Mouse (Mus musculus) limb, embryonic 13.5 days (tissue): Measurements from ENCODE around the gene Lhpp. TPM values are rescaled to one million over a fixed set of nuclear protein-coding genes. Genes with fewer than 3 reads are reported as not detected.
A peak's percentile ranks its signal among the peaks of the same experiment; 100 is the strongest.

Experiments
- ATAC-seq: fragments of 200-750 bp; cut with Nextera tagmentation; 2 replicates; pipeline ENCODE4 v1.8.0; 2017; ENCODE audit warnings: low read depth, moderate number of reproducible peaks, moderate TSS enrichment; ENCODE audit not compliant: low FRiP score
- H3K27ac ChIP-seq: fragments of 300-500 bp; sonication (generic); 2 replicates; pipeline ENCODE4 v1.5.1; 2015; ENCODE audit warnings: inconsistent platforms, mild to moderate bottlenecking, moderate library complexity
- H3K27me3 ChIP-seq: fragments of 300-500 bp; sonication (generic); 2 replicates; pipeline ENCODE4 v1.6.1; 2015; ENCODE audit warnings: mild to moderate bottlenecking, inconsistent platforms
- H3K36me3 ChIP-seq: fragments of 300-500 bp; sonication (generic); 2 replicates; pipeline ENCODE4 v1.6.1; 2015; ENCODE audit warnings: inconsistent platforms, mild to moderate bottlenecking, moderate library complexity
- H3K4me1 ChIP-seq: fragments of 300-500 bp; sonication (generic); 2 replicates; pipeline ENCODE4 v1.6.1; 2015; ENCODE audit warnings: inconsistent platforms
- H3K4me2 ChIP-seq: fragments of 300-500 bp; sonication (generic); replicated peaks from 2 replicates; pipeline ENCODE4 v1.6.1; 2015; ENCODE audit warnings: inconsistent platforms, mild to moderate bottlenecking, moderate library complexity
- H3K4me3 ChIP-seq: fragments of 300-500 bp; sonication (generic); 2 replicates; pipeline ENCODE4 v1.5.1; 2015; ENCODE audit warnings: moderate library complexity, mild to moderate bottlenecking, inconsistent platforms
- H3K9ac ChIP-seq: fragments of 300-500 bp; sonication (generic); 2 replicates; pipeline ENCODE4 v1.6.1; 2015; ENCODE audit warnings: mild to moderate bottlenecking, inconsistent platforms
- H3K9me3 ChIP-seq: fragments of 300-500 bp; sonication (generic); 2 replicates; pipeline ENCODE4 v1.6.1; 2016; ENCODE audit warnings: inconsistent platforms
- WGBS: fragments of 180-500 bp; shearing (Covaris S2); methylation state at CpG from one replicate; pipeline ENCODE4 v1.1.7; 2015; 5-methylcytosine and 5-hydroxymethylcytosine counted together
- polyA plus RNA-seq: library from polyadenylated mRNA; unstranded; fragments of >200 nt; fragmentation: Nextera tagmentation; extraction: Ambion mirVana; gene quantifications from 2 replicates; pipeline ENCODE4 v1.2.1, GENCODE M21; 2015

The Lhpp gene
- polyA plus RNA-seq, 1 experiment from 2014 or later: 22.6 TPM

DNA sequence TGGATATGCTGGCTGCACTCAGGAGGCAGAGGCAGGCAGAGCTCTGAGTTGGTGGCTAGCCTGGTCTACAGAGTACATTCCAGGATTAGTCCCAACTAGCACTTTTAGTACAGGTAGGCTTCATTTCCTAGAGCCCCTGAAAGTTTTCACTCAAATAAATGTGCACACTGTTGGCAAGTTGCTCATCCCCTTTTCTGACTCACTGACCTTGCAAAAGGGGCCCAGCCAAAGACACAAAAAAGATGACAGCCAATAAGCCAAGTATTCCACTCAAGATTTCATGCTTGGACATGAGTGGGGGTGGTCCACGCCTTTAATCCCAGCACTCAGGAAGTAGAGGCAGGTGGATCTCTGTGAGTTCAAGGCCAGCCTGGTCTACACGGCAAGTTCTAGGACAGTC lies 29.0 kb upstream of the Lhpp start:
- Histone ChIP-seq H3K9ac (no peak overlapping the region), H3K36me3 (no peaks in the 10 kb centered on the region), H3K4me3 (no peak overlapping the region), H3K27ac (no peak overlapping the region), H3K4me1 (peaks cover 6% of the 10 kb centered on the region; the same call in 1 of the 2 replicates), H3K4me2 (no peak overlapping the region), H3K27me3 (no peaks in the 10 kb centered on the region), H3K9me3 (no peaks in the 10 kb centered on the region)
- no peak for ATAC-seq
- 93% methylated on average over 2 of the region's 2 CpGs for WGBS

GRCm38 (mm10) chr7:132585695-132586491 lies 24.5 kb upstream of the Lhpp start:
- ATAC-seq: no peak
- Histone ChIP-seq H3K4me3 (no peak overlapping the region), H3K4me2 (no peak overlapping the region), H3K27ac (no peak overlapping the region), H3K4me1 (no peaks in the 10 kb centered on the region), H3K27me3 (no peaks in the 10 kb centered on the region), H3K36me3 (no peaks in the 10 kb centered on the region), H3K9me3 (no peaks in the 10 kb centered on the region), H3K9ac (no peak overlapping the region)
- 62% methylated on average over 3 of the region's 3 CpGs for WGBS

DNA sequence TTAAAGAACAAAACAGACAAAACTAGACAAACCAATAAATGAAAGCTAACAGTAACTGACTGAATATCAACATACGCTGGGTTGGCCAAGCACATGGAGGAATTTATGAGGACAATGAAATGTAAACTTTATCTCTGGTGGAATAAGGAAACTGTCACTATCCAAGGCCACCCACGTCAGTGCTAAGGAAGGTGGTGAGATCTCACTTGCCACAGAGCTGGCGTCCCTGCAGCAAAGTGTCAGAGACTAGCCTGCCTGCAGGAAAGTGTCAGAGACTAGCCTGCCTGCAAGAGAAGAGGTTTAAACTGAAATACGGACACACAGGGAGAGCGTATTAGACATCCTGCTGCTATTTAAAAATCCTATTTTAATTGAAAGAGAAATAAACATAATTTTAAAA lies 23.3 kb upstream of the Lhpp start:
- H3K36me3 ChIP-seq: no peaks in the 10 kb centered on the region

DNA sequence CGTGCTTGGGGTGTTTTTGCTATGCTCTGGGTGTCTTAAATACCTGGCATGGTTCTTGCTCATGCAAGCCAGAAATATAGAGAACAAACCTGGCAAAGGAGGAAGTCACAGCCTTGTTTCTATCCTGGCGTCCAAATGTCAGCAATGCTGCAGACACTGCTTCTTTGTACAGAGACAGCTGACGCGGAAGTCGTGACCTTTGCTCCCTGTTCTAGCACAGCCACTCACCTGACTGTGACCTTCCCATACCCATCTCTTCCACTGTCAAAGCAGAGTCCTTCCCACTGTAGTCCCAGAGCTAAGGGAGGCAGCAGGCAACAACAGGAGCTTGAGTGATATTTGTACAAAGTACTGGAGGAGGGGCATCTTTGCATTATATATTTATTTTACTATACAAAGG lies 20.8 kb upstream of the Lhpp start:
- Histone ChIP-seq H3K4me3 (no peak overlapping the region), H3K27ac (no peak overlapping the region), H3K4me1 (no peaks in the 10 kb centered on the region), H3K9me3 (no peaks in the 10 kb centered on the region), H3K36me3 (no peaks in the 10 kb centered on the region), H3K9ac (no peak overlapping the region), H3K27me3 (0 out of 2 replicates have a peak, but pooled peaks cover 3% of the 10 kb centered on the region), H3K4me2 (no peak overlapping the region)
- ATAC-seq: no peak
- WGBS: 64% methylated on average over 5 of the region's 5 CpGs

More for the DNA sequence above, 23.3 kb upstream of the Lhpp start:
- no peak for ATAC-seq
- Histone ChIP-seq H3K27ac (no peak overlapping the region), H3K4me3 (no peak overlapping the region), H3K27me3 (no peaks in the 10 kb centered on the region), H3K9me3 (no peaks in the 10 kb centered on the region), H3K4me1 (no peaks in the 10 kb centered on the region), H3K4me2 (no peak overlapping the region), H3K9ac (no peak overlapping the region)
- 65% methylated on average over 5 of the region's 5 CpGs for WGBS

DNA sequence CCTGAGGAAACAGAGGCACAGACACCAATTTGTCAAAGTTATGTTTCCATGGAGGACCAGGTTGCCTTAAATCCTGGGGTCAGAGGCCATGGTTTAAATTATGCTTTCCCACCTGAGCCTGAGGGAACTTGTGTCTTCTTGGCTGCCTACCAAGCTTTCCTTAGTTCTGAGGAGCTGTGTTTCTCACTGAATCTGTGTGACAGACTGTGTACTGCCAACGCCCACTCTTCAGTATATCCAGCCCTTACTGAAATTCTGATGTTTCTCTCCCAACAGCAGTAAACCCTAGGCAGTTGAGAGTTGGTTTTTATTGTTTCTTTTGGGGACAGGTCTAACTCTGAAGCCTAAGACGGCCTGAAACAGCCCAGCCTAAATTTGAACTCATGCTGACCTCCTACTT lies 16.7 kb upstream of the Lhpp start:
- Histone ChIP-seq H3K4me2 (no peak overlapping the region), H3K4me1 (peaks cover 14% of the 10 kb centered on the region), H3K4me3 (no peak overlapping the region), H3K27me3 (peaks cover 44% of the 10 kb centered on the region), H3K36me3 (no peaks in the 10 kb centered on the region), H3K27ac (no peak overlapping the region), H3K9ac (no peak overlapping the region), H3K9me3 (no peaks in the 10 kb centered on the region)
- ATAC-seq: no peak
- 54% methylated on average over 2 of the region's 2 CpGs for WGBS

DNA sequence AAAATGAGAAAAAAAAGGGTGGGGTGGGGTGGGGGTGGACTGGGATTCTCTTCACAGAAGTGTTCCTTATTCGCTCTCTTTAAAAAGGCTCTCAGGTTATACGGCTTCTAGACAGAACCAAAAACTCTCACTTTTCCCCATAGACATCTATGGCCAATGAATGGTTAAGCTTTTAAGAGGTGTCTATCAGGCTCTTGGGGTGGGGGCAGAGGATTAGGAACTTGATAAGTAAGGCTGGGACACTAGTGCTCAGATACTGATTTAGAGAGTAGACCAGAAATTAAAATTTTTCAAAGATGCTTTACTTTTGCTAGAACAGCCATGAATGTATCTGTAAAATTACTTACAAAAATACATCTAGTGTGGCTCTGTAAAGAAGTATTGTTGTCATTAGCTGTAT lies 16.1 kb upstream of the Lhpp start:
- H3K27ac ChIP-seq: no peak overlapping the region
- H3K4me2 ChIP-seq: no peak overlapping the region
- H3K4me1 ChIP-seq: peaks cover 19% of the 10 kb centered on the region
- H3K4me3 ChIP-seq: no peak overlapping the region
- H3K27me3 ChIP-seq: peaks cover 49% of the 10 kb centered on the region
- H3K9ac ChIP-seq: no peak overlapping the region
- ATAC-seq: no peak
- H3K36me3 ChIP-seq: no peaks in the 10 kb centered on the region
- 78% methylated on average over 2 of the region's 2 CpGs for WGBS
- no peaks in the 10 kb centered on the region for H3K9me3 ChIP-seq

GRCm38 (mm10) chr7:132595787-132596186 lies 14.7 kb upstream of the Lhpp start:
- Histone ChIP-seq H3K9ac (no peak overlapping the region), H3K27me3 (peaks cover 64% of the 10 kb centered on the region), H3K4me3 (no peak overlapping the region), H3K27ac (no peak overlapping the region), H3K4me1 (peaks cover 33% of the 10 kb centered on the region), H3K9me3 (no peaks in the 10 kb centered on the region), H3K4me2 (no peak overlapping the region), H3K36me3 (no peaks in the 10 kb centered on the region)
- ATAC-seq: no peak
- WGBS: 89% methylated on average over 3 of the region's 3 CpGs

DNA sequence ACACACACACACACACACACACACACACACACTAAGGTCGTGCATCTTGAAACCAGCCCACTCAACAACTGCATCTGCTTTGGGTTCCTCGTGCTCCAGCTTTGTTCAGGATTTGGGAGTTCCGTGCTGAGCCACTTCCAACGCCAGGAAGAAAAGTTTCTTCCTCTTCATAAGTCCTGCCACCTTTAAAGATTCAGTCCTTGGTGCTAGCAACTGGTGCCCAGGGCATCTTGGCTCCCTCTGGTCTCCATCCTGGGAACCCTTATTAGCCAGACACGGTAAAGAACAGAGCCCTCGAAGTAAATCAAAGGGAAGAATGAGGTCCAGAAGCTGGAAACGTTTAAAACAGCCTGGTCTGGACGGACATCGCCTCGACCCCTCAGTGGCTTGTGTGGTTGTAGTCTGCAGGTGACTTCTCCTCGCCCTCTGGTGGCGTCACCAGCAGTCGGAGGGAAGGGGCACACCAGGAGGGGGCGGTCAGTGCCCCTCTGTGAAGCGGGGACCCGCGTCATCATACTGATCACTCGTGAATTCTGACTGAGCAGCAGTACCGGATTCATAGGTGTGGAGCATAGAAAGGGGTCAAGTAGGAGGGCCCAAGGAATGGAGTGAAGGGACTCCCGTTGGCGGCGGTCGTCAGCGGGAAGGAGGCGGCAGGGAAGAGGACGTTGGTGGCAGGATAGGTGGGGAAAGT lies 13.7 kb upstream of the Lhpp start:
- ATAC-seq: no peak
- peak overlapping the region; percentile 54 for H3K4me3 ChIP-seq
- peaks cover 36% of the 10 kb centered on the region for H3K4me1 ChIP-seq
- H3K9ac ChIP-seq: peak overlapping the region; percentile 62; the same call in 1 of the 2 replicates
- no peaks in the 10 kb centered on the region for H3K9me3 ChIP-seq
- peak overlapping the region; percentile 93 for H3K4me2 ChIP-seq
- peaks cover 73% of the 10 kb centered on the region for H3K27me3 ChIP-seq
- no peak overlapping the region for H3K27ac ChIP-seq
- H3K36me3 ChIP-seq: no peaks in the 10 kb centered on the region
- WGBS: 11% methylated on average over 26 of the region's 26 CpGs

DNA sequence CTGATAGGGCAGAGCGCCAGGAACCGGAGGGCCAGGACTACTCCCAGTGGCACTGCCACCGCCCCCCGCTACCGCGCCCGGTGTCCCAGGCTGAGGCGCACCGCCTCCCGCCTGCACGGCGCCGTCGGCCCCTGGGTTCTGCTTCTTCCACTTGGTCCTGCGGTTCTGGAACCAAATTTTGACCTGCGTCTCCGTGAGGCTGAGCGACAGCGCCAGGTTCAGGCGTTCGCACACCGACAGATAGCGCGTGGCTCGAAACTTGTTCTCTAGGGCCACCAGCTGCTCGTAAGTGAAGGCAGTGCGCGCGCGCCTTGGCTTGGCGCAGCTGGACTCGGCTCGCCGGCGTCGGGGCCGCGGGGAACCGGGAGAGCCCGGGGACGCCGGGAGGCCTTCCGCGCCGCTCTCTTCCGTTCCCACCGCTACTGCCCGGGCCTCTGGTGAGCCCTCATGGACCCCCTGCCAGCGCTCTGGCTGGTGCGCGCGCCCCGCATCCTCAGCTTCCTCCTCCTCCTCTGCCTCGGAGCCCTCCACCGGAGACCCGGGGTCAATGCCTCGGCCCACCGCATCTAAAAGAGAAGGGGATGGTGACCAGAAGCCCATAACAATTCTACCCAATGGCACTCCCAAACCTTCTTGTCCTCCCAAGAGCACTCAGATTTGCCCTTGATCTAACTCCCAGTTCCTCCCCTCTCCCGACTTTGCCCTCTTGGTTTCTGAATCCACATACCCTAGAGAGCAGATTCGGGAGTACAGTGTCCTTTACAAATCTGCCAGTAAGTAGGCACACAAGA lies 13.0 kb upstream of the Lhpp start:
- Histone ChIP-seq H3K36me3 (no peaks in the 10 kb centered on the region), H3K27ac (no peak overlapping the region), H3K9me3 (no peaks in the 10 kb centered on the region), H3K27me3 (peaks cover 81% of the 10 kb centered on the region), H3K4me3 (peak overlapping the region; percentile 54), H3K4me2 (peak overlapping the region; percentile 93), H3K9ac (peak overlapping the region; percentile 62), H3K4me1 (peaks cover 36% of the 10 kb centered on the region)
- ATAC-seq: no peak
- WGBS: under 1% methylated on average over 52 of the region's 60 CpGs

- Histone ChIP-seq H3K4me3 (peak within 1 kb of the TSS; percentile 54), H3K4me2 (peak within 1 kb of the TSS; percentile 83), H3K27me3 (peaks cover 88% of the 10 kb centered on the region), H3K4me1 (peaks cover 36% of the 10 kb centered on the region), H3K9me3 (no peaks in the 10 kb centered on the region), H3K9ac (peak within 1 kb of the TSS; percentile 63), H3K27ac (no peak within 1 kb of the TSS), H3K36me3 (no peaks in the 10 kb centered on the region)
- 1% methylated on average over 51 of the region's 52 CpGs for WGBS
- ATAC-seq: 0 out of 2 replicates have a peak, but pooled peaks have one; percentile 16
These were observed 11.1 kb upstream of the Lhpp start, which contains the start of gene Nkx1-2 for GRCm38 (mm10) chr7:132599071-132599975. Gene Nkx1-2 (minus strand): TSS chr7:132599637.

DNA sequence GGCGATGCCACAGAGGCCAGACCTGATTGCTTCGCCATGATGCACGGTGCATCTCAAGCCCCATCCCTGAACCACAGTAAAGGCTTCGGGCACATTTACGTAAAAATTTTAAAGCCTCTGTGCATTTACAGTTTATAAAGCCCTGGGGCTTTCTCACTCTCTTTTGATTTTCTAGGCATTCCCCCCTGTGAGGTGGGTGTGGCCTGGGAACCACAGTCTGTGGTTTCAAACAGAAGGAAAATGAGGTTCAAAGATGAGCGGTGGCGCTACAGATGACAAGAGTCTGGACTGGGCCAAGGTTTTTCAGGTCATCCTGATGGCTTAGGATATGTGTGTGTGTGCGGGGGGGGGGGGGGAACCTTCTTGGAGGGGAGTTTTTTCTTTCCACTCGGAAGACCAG lies 10.4 kb upstream of the Lhpp start:
- WGBS: 4% methylated on average over 9 of the region's 9 CpGs
- Histone ChIP-seq H3K27ac (no peak overlapping the region), H3K27me3 (peaks cover 92% of the 10 kb centered on the region), H3K36me3 (no peaks in the 10 kb centered on the region), H3K9ac (peak overlapping the region; percentile 63; the same call in 1 of the 2 replicates), H3K4me1 (peaks cover 36% of the 10 kb centered on the region), H3K4me2 (peak overlapping the region; percentile 83), H3K9me3 (no peaks in the 10 kb centered on the region), H3K4me3 (peak overlapping the region; percentile 45)
- no peak for ATAC-seq
